Mouse (Mus musculus) adrenal gland, postnatal 25 days (tissue): ENCODE results near the gene Fam178b. TPM values are rescaled to one million over a fixed set of nuclear protein-coding genes. Genes with fewer than 3 reads are reported as not detected.

ENCODE experiments used
- DNase-seq: peaks from one replicate; pipeline ENCODE4 v3.0.0; 2021; ENCODE audit warnings: mixed read lengths
- total RNA-seq: library from RNA; stranded (reverse); gene quantifications from 2 replicates; pipeline ENCODE4 v1.2.3, GENCODE M21; 2021

Gene Fam178b
- total RNA-seq, 1 experiment from 2014 or later = 0.67 TPM

- DNase-seq = no peak
These were observed 96.7 kb downstream of the Fam178b start for GRCm38 (mm10) chr1:36586288-36586687.

GRCm38 (mm10) chr1:36583408-36584116 lies 99.4 kb downstream of the Fam178b start:
- DNase-seq = no peak

GRCm38 (mm10) chr1:36582211-36582610 lies 100.8 kb downstream of the Fam178b start:
- DNase-seq = no peak

GRCm38 (mm10) chr1:36581260-36581659 lies 101.7 kb downstream of the Fam178b start:
- DNase-seq = no peak

GRCm38 (mm10) chr1:36580384-36581207 lies 102.4 kb downstream of the Fam178b start:
- peak; percentile 56 for DNase-seq

GRCm38 (mm10) chr1:36579974-36580383 lies 103.0 kb downstream of the Fam178b start:
- DNase-seq = no peak

GRCm38 (mm10) chr1:36576991-36577675 lies 105.8 kb downstream of the Fam178b start:
- DNase-seq = no peak

- no peak for DNase-seq
These were observed 107.6 kb downstream of the Fam178b start for GRCm38 (mm10) chr1:36575347-36575746.

- DNase-seq = no peak
These were observed 108.6 kb downstream of the Fam178b start for GRCm38 (mm10) chr1:36574196-36574955.

- no peak for DNase-seq
These were observed 109.5 kb downstream of the Fam178b start for GRCm38 (mm10) chr1:36573524-36573923.

GRCm38 (mm10) chr1:36572709-36573108 lies 110.3 kb downstream of the Fam178b start:
- DNase-seq = no peak

GRCm38 (mm10) chr1:36572140-36572700 lies 110.8 kb downstream of the Fam178b start:
- DNase-seq = no peak

GRCm38 (mm10) chr1:36571627-36572026 lies 111.4 kb downstream of the Fam178b start:
- DNase-seq = peak; percentile 66

GRCm38 (mm10) chr1:36570320-36570719 lies 112.7 kb downstream of the Fam178b start:
- DNase-seq = no peak

- DNase-seq = no peak
These were observed 113.2 kb downstream of the Fam178b start for GRCm38 (mm10) chr1:36569694-36570276.

- DNase-seq = peak; percentile 37
These were observed 114.2 kb downstream of the Fam178b start for GRCm38 (mm10) chr1:36568776-36569175.

GRCm38 (mm10) chr1:36567818-36568603 lies 115.0 kb downstream of the Fam178b start:
- DNase-seq = no peak

- DNase-seq = no peak
These were observed 116.6 kb downstream of the Fam178b start for GRCm38 (mm10) chr1:36566425-36566824.

- no peak for DNase-seq
These were observed 118.9 kb downstream of the Fam178b start for GRCm38 (mm10) chr1:36564101-36564500.

- DNase-seq = no peak
These were observed 119.4 kb downstream of the Fam178b start for GRCm38 (mm10) chr1:36563632-36564031.
